Mouse (Mus musculus): Measurements from ENCODE around the gene Cdc42ep4. TPM values are rescaled to one million over a fixed set of nuclear protein-coding genes. Genes with fewer than 3 reads are reported as not detected.
A peak's percentile ranks its signal among the peaks of the same experiment; 100 is the strongest.

The Cdc42ep4 gene
- total RNA-seq, 4 experiments from 2014 or later: 32.4 to 41.1 (median 37.3) TPM

DNA sequence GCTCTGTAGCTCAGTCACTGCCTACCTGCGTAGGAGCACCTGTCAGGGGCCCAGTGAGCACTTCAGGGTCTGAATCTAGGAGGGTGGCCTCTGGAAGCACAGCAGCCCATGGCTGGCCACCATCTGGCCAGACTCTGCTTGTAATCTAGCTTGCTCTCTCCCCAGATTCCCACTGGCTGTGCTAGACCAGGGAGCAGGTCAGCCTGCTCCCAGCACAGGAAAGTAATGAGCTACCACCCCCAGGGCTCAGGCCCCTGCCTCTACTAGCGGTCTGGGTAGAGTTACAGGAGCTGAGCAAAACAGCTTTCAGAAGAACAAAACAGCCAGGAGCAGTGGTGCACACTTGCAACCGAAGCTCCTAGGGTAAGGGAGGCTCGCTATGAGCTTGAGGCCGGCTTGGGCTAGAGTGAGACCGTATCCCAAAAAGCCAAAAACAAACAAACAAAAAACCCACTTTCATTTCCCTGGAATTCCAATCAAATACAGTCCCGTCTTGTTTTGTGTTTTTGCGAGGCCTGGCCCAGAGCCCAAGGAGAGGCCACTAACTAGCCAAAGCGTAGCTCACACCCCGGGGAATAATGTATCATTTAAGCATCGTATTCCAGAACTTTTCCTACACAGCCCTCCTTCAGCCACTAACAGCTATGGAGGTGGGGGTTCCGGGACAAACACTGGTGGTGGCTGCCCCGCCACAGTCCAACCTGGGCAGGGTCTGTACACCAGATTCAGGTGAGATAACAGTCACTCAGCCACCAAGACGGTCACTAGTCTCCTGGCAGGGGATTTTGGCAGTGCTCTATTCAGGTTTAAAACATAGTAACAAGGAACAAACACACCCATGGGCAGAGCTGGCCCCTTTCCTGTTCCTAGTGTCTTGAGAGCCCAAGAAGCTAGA, 24.4 kb downstream of the Cdc42ep4 start:
- DNase-seq (ENCODE audit: low spot score in 2 of 2): no peak

DNA sequence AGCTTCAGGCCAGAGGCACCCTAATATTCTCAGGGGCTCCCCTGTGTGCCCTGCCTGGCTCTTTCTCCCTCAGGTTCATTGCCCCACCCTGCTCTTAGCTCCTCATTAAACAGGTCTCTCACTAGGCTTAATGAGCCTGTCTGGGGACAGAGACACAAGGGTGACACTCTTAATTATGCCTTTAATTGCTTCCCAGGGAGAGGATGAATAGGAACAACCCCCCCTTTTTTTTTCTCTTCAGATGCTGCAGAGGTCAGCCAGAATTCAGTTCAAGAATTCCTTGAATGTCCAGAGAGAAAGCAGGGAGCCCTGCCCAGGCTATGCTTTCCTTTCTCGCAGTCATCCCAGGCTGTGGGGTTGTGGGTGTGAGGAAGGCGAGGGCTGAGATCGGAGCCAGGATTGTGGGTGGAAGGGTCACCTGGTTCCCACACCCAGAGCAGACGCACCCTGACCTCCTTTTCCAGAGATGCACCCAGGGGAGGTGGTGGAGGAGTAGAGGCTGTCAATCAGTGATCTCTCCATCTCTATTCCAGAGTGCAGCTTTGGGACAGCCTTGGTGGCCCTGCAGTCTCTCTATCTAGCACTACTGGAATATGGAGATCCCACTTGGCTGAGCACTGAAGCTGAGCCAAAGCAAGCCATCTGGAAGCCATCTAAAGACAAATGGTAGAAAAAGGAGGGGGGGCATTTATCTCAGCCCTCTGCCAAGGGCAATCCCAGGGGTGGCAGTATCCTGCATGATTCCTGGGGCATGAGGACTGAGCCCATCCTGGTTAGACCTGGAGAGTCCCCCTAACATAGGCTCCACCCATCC, 26.2 kb downstream of the Cdc42ep4 start:
- DNase-seq (ENCODE audit: low spot score in 2 of 2): no peak

GRCm38 (mm10) chr11:113722405-113723090, 29.1 kb downstream of the Cdc42ep4 start:
- peak in 1 of 2 experiments; percentile 33 for DNase-seq (ENCODE audit: low spot score in 2 of 2)

- DNase-seq (ENCODE audit: low spot score in 2 of 2): no peak
Measured at GRCm38 (mm10) chr11:113717767-113718424, 33.8 kb downstream of the Cdc42ep4 start.

- DNase-seq (ENCODE audit: low spot score in 2 of 2): no peak
Measured at GRCm38 (mm10) chr11:113716132-113716531, 35.5 kb downstream of the Cdc42ep4 start.

- DNase-seq (ENCODE audit: low spot score in 2 of 2): no peak
Measured at GRCm38 (mm10) chr11:113715078-113715674, 36.5 kb downstream of the Cdc42ep4 start.

- DNase-seq (ENCODE audit: low spot score in 2 of 2): no peak
Measured at GRCm38 (mm10) chr11:113711061-113711460, 40.6 kb downstream of the Cdc42ep4 start.

DNA sequence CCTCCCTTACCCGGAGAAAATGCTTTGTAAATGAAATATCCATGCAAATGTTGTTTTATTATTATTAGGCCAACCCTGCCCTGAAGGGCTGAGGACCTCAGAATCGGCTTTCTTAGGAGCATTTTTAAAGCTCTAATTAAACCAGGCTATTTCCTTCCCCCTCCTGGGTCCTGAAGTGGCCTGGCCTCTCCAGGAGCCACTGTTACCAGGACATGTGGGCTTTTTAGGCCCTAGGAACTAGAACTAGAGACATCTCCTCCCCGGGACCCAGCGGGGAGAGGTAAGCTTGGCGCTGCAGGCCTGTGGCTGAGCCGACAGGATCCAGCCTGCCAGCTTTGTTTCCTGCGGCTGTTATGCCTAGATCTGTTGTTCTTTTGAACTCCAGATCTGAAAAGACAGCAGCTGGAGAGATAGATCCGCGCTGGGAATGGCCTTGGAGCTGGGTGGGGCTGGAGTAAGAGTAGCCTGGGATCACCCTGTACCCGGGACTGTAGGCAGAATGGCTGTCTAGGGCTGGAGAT, 41.4 kb downstream of the Cdc42ep4 start:
- no peak for DNase-seq (ENCODE audit: low spot score in 2 of 2)

- DNase-seq (ENCODE audit: low spot score in 2 of 2): no peak
Measured at GRCm38 (mm10) chr11:113709731-113710256, 41.9 kb downstream of the Cdc42ep4 start, which contains the start of gene Cpsf4l. Cpsf4l (minus strand) TSS chr11:113710017.

DNA sequence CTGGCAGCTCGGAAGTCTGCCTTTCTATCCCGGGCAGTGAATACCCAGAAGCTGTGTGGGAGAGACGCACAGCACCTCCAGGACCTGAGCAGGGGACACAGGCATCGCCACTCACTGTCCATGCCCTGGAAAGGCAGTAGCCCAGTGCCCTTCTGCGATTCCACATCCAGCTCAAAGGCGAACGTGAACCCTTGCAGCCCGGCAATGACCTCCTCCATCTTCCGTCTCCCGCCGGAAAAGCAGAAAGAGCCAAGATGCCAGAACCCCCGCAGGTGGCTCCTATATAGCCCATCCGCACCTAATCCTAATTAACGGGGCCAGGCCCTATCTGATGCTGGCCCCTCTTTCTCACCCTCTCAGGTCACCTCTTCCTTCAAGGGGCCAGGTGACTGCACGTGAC, 42.4 kb downstream of the Cdc42ep4 start:
- no peak for DNase-seq (ENCODE audit: low spot score in 2 of 2)

- no peak for DNase-seq (ENCODE audit: low spot score in 2 of 2)
Measured at GRCm38 (mm10) chr11:113708629-113709213, 43.0 kb downstream of the Cdc42ep4 start.

DNA sequence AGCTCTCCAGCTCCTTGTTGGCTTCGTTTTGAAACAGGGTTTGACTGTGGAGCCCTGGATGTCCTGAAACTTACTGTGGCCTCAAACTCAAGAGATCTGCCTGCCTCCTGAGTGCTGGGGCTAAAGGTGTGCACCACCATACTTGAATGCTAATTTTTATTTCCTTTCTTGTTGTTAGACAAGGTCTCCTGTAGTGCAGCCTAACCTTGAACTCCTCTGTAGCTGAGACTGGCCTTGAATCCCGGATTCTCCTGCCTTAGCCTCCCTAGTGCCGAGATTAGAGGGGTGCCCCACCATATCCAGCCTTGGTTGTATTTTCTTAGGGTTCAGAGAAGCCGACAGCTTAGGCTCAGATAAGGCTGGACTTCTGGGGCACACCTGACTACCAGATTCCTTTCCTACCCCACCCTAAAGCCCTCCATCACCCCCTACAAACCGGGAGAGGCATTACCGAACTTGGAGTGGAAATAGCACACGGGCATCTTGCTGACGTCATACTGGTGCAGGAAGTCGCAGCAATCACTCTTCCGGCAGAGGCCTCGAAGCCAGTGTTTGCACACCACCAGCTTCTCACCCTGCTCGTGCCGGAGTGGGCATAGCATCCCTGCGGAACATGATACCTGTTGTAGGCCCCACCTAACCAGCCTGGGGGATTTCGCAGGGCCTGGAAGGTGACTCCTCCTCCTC, 45.6 kb downstream of the Cdc42ep4 start:
- no peak for DNase-seq (ENCODE audit: low spot score in 2 of 2)

GRCm38 (mm10) chr11:113703758-113704157, 47.9 kb downstream of the Cdc42ep4 start:
- peak; percentile 69 to 85 for DNase-seq (ENCODE audit: low spot score in 2 of 2)

DNA sequence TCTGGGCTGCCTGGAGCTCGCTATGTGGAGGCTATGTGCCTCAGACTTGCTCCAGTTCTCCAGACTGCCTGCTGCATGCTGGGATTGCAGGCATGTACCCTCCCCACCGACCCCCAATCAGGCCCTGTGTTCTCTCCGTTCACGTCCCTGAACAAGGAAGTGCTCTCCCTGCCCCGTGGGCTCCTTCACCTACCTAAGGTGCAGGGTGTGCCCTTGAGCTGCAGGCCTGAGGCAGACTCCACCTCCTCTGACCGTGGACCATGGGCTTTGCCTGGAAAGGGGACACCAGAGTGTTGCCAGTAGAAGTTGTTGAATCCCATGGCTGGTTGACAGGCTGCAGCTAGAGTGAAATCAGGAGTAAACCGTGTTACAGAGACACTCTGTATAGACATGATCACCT, 52.0 kb downstream of the Cdc42ep4 start:
- DNase-seq (ENCODE audit: low spot score in 2 of 2): no peak

DNA sequence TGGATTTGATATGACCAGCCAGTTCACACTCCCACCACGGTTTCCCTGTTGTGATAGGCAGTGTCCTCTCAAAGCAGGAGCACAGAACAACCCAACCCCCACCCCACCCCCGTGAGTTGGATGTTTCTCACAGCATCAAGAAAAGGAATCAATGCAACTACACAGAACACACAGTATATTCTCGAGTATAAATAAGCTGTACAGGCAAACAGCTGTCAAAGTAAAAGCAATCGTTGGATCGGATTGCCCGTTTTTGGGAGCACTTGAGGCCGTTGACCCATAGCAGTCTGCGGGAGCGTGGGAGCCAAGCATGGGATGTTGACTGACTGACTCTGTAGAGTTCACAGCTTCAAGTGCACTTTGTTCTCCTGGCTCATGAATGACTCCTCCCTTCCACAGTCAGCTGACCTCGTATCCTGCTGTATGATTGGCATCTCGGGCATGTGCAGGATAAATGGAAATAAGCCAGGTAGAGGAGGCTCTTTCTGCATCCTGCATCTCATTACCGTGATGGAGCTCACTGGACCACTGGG, 53.6 kb downstream of the Cdc42ep4 start:
- no peak for DNase-seq (ENCODE audit: low spot score in 2 of 2)

DNA sequence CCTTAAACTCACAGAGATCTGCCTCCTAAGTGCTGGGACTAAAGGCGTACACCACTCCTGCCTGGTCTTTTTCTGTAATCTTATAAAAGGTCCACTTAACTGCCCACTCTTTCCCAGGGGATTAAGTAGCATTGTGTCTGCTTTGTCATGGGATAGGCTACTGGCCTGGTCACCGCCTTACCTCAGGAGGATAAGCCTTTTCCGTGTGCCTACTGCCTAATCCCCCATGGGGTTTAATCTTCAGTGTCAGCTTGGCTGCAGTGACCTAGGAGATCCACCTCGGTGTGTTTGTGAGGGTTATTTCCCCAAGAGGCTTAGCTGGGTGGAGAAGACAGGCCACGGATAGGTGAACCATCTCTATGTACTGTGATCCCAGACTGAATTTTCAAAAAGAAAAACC, 54.1 kb downstream of the Cdc42ep4 start:
- no peak for DNase-seq (ENCODE audit: low spot score in 2 of 2)

GRCm38 (mm10) chr11:113691851-113692250, 59.8 kb downstream of the Cdc42ep4 start:
- DNase-seq (ENCODE audit: low spot score in 2 of 2): no peak

GRCm38 (mm10) chr11:113691318-113691717, 60.4 kb downstream of the Cdc42ep4 start:
- no peak for DNase-seq (ENCODE audit: low spot score in 2 of 2)

DNA sequence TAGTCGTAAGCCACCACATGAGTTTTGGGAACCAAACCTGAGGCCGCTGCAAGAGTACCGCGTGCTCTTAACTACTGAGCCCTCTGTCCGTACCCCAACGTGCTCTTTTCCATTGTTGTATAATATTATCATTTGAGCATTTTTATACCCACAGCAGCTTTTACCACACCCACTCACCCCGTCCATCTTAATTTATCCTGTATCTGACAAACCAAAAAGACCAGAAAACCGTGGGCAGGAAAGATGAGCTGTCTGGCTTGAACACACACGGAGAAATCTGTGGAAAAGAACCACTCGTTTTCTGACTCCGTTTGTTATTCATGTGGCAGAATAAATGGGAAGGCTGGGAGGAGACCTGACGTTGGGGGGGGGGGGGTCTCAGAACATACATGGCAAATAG, 61.2 kb downstream of the Cdc42ep4 start:
- DNase-seq (ENCODE audit: low spot score in 2 of 2): no peak
